Mouse (Mus musculus) G1E (cell line): ENCODE data around the gene Pcdh15. TPM values are rescaled to one million over a fixed set of nuclear protein-coding genes. Genes with fewer than 3 reads are reported as not detected.

Source experiments
- ATAC-seq: 2 replicates; pipeline ENCODE4 v1.8.0; 2016; ENCODE audit warnings: mild to moderate bottlenecking; ENCODE audit not compliant: insufficient number of reproducible peaks, poor library complexity, low FRiP score, severe bottlenecking; ENCODE audit errors: extremely low read depth
- DNase-seq: peaks from one replicate; pipeline ENCODE4 v3.0.0; 2012; ENCODE audit warnings: low spot score
- H3K27me3 ChIP-seq: 2 replicates; pipeline ENCODE4 v1.6.1; 2012; ENCODE audit warnings: mild to moderate bottlenecking, low read length, inconsistent platforms; ENCODE audit not compliant: insufficient read depth
- H3K36me3 ChIP-seq: replicated peaks from 2 replicates; pipeline ENCODE3; 2012; ENCODE audit warnings: mild to moderate bottlenecking, inconsistent platforms
- H3K4me1 ChIP-seq: 2 replicates; pipeline ENCODE4 v1.6.1; 2012; ENCODE audit warnings: low read depth, low read length, inconsistent platforms, mixed read lengths; ENCODE audit not compliant: insufficient read depth
- H3K4me3 ChIP-seq: 2 replicates; pipeline ENCODE4 v1.5.1; 2012; ENCODE audit warnings: low read depth, mild to moderate bottlenecking, inconsistent platforms, low read length, moderate library complexity, mixed read lengths
- H3K9me3 ChIP-seq: replicated peaks from 2 replicates; pipeline ENCODE4 v1.6.1; 2012; ENCODE audit warnings: inconsistent platforms
- CTCF ChIP-seq: IDR thresholded peaks from 2 replicates; pipeline ENCODE4 v1.5.1; 2012; ENCODE audit warnings: low read depth, low read length, inconsistent platforms, mixed read lengths
- GATA1 ChIP-seq: IDR thresholded peaks from 2 replicates; pipeline ENCODE4 v1.6.1; 2012; ENCODE audit warnings: borderline replicate concordance, low read length, inconsistent platforms, mixed read lengths
- GATA2 ChIP-seq: IDR thresholded peaks from 2 replicates; pipeline ENCODE4 v1.6.1; 2012; ENCODE audit warnings: low read depth, low read length, inconsistent platforms, borderline replicate concordance
- POLR2AphosphoS5 ChIP-seq: IDR thresholded peaks from 2 replicates; pipeline ENCODE4 v1.6.1; 2012; ENCODE audit warnings: low read depth, low read length, inconsistent platforms; ENCODE audit not compliant: insufficient replicate concordance
- TAL1 ChIP-seq: conservative IDR thresholded peaks from 2 replicates; pipeline ENCODE4 v1.6.1; 2012; ENCODE audit warnings: low read depth, low read length, inconsistent platforms, mixed read lengths
- polyA plus RNA-seq: library from polyadenylated mRNA; stranded (reverse); fragments of >175 nt; gene quantifications from 2 replicates; pipeline ENCODE4 v1.2.3, GENCODE M21; 2012
- total RNA-seq, 2 experiments: library from RNA; stranded (forward) in 1 of 2; stranded (reverse) in 1 of 2; fragments of 200-1000 nt in 1 of 2; fragments of >200 nt in 1 of 2; fragmentation: Nextera tagmentation in 1 of 2; gene quantifications; 2 replicates each; pipeline ENCODE4 v1.2.3; 2014 to 2017

Gene Pcdh15
- total and polyA plus RNA-seq, 3 experiments: 0.38 TPM; not detected in 2

DNA sequence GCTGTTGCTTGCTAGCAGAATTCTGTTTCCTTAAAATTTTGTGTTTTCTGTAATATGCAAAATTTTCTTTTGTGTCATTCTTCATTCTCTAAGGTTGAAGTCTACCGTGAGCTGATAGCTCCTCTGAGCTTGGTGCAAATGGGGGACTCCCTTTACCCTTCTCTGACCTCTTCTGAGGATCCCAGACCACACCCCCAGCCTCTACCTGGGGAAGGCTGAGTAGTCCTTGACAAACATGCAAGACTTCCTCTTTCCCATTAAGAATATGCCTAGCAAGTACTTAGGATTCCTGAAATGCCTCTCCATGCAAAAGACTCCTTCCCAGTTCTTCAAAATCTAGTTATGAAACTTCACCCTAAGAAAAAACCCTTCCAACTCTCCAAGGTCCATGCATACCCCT, 808.5 kb downstream of the Pcdh15 start:
- DNase-seq (no peak), ATAC-seq (no peak)
- Histone ChIP-seq H3K4me1 (no peaks in the 10 kb centered on the region), H3K4me3 (no peak overlapping the region), H3K27me3 (no peaks in the 10 kb centered on the region), H3K36me3 (no peaks in the 10 kb centered on the region), H3K9me3 (peaks cover 3% of the 10 kb centered on the region; the same call in 1 of the 2 replicates)
- no peak for TF ChIP-seq TAL1
- TF ChIP-seq CTCF: no peak
- TF ChIP-seq POLR2AphosphoS5: no peak
- TF ChIP-seq GATA1: no peak
- no peak for TF ChIP-seq GATA2

- no peak overlapping the region for H3K4me3 ChIP-seq
- H3K27me3 ChIP-seq: no peaks in the 10 kb centered on the region
- peaks cover 3% of the 10 kb centered on the region; the same call in 1 of the 2 replicates for H3K9me3 ChIP-seq
- H3K36me3 ChIP-seq: no peaks in the 10 kb centered on the region
- TF ChIP-seq GATA2 (no peak), POLR2AphosphoS5 (no peak)
- DNase-seq (no peak), ATAC-seq (no peak)
- H3K4me1 ChIP-seq: no peaks in the 10 kb centered on the region
These were observed 809.4 kb downstream of the Pcdh15 start for GRCm38 (mm10) chr10:73908568-73908967.

GRCm38 (mm10) chr10:73915170-73915569, 816.0 kb downstream of the Pcdh15 start:
- H3K9me3 ChIP-seq: peaks cover 3% of the 10 kb centered on the region; the same call in 1 of the 2 replicates

DNA sequence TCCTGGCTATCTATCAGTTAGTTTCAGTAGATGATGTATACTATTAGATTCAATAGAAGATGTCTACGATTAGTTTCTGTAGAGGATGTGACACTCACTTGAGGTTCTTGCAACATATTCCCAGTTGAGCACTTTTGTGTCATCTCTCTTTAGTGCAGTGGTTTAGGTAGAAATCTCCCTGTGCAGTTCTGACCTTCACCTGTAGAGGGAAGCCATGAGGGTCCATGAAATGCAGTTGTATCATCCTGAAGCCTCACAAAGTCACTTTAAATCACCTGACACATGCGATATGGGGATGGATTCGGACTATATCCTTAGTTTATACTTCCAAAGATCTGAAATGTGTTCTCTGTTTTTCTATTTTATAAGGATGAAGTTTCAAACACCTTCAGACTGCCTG, 822.4 kb downstream of the Pcdh15 start:
- no peak for TF ChIP-seq TAL1
- no peak for TF ChIP-seq POLR2AphosphoS5
- no peak for DNase-seq
- ATAC-seq: no peak
- no peaks in the 10 kb centered on the region for H3K9me3 ChIP-seq
- no peaks in the 10 kb centered on the region for H3K27me3 ChIP-seq
- H3K4me3 ChIP-seq: no peak overlapping the region
- H3K4me1 ChIP-seq: no peaks in the 10 kb centered on the region
- no peaks in the 10 kb centered on the region for H3K36me3 ChIP-seq

More at GRCm38 (mm10) chr10:73915170-73915569, 816.0 kb downstream of the Pcdh15 start:
- Histone ChIP-seq H3K4me3 (no peak overlapping the region), H3K27me3 (no peaks in the 10 kb centered on the region), H3K36me3 (no peaks in the 10 kb centered on the region), H3K4me1 (no peaks in the 10 kb centered on the region)
- DNase-seq (no peak), ATAC-seq (no peak)
- TF ChIP-seq POLR2AphosphoS5: no peak
- TF ChIP-seq TAL1: no peak
- TF ChIP-seq GATA1: no peak
- TF ChIP-seq CTCF: no peak
- no peak for TF ChIP-seq GATA2

GRCm38 (mm10) chr10:73928672-73929071, 829.5 kb downstream of the Pcdh15 start:
- ATAC-seq (no peak), DNase-seq (no peak)
- Histone ChIP-seq H3K4me1 (no peaks in the 10 kb centered on the region), H3K27me3 (no peaks in the 10 kb centered on the region), H3K4me3 (no peak overlapping the region), H3K9me3 (peaks cover 10% of the 10 kb centered on the region), H3K36me3 (no peaks in the 10 kb centered on the region)
- TF ChIP-seq GATA2: no peak
- no peak for TF ChIP-seq GATA1
- no peak for TF ChIP-seq CTCF
- no peak for TF ChIP-seq TAL1
- TF ChIP-seq POLR2AphosphoS5: no peak

GRCm38 (mm10) chr10:73929718-73930117, 830.6 kb downstream of the Pcdh15 start:
- TF ChIP-seq GATA1 (no peak), CTCF (no peak), TAL1 (no peak), POLR2AphosphoS5 (no peak), GATA2 (no peak)
- no peak for DNase-seq
- Histone ChIP-seq H3K27me3 (no peaks in the 10 kb centered on the region), H3K4me3 (no peak overlapping the region), H3K4me1 (no peaks in the 10 kb centered on the region), H3K9me3 (peaks cover 12% of the 10 kb centered on the region), H3K36me3 (no peaks in the 10 kb centered on the region)
- ATAC-seq: no peak

GRCm38 (mm10) chr10:73931185-73931584, 832.0 kb downstream of the Pcdh15 start:
- H3K9me3 ChIP-seq: peaks cover 12% of the 10 kb centered on the region
- no peak overlapping the region for H3K4me3 ChIP-seq
- ATAC-seq (no peak), DNase-seq (no peak)
- H3K27me3 ChIP-seq: no peaks in the 10 kb centered on the region
- H3K36me3 ChIP-seq: no peaks in the 10 kb centered on the region
- TF ChIP-seq GATA2: no peak
- TF ChIP-seq CTCF: no peak
- no peak for TF ChIP-seq TAL1
- TF ChIP-seq POLR2AphosphoS5: no peak
- no peak for TF ChIP-seq GATA1
- H3K4me1 ChIP-seq: no peaks in the 10 kb centered on the region
